Mouse (Mus musculus) gastrocnemius, postnatal 14 days (tissue): ENCODE data around the gene Lsp1. TPM values are rescaled to one million over a fixed set of nuclear protein-coding genes. Genes with fewer than 3 reads are reported as not detected.

Experiments
- DNase-seq: peaks from one replicate; pipeline ENCODE4 v3.0.0; 2021; ENCODE audit warnings: mixed read lengths
- intact Hi-C: fragments of 180-260 bp; cut with DNase I; formaldehyde crosslinking; loops from one replicate; pipeline ENCODE4 v1.15.1; 2025; ENCODE audit warnings: low total_unique reads
- total RNA-seq, 2 experiments: library from RNA; stranded (reverse); gene quantifications; 2 replicates each; pipeline ENCODE4 v1.2.3; 2021

Gene Lsp1
- total RNA-seq, 2 experiments from 2014 or later = 22.2 to 35.0 TPM

GRCm38 (mm10) chr7:142493535-142493934, 32.9 kb downstream of the Lsp1 start:
- intact Hi-C loops = no loop called here
- no peak for DNase-seq

- intact Hi-C loops = loop anchor here (5.0 kb wide), 1 partner anchor 54 kb away; the partner anchor contains the start of gene Tnni2
- DNase-seq = peak; percentile 77
Observed at GRCm38 (mm10) chr7:142496158-142496557, 35.5 kb downstream of the Lsp1 start.

- intact Hi-C loops = loop anchor here (5.0 kb wide), 1 partner anchor 54 kb away; the partner anchor contains the start of gene Tnni2
Observed at GRCm38 (mm10) chr7:142496800-142497199, 36.2 kb downstream of the Lsp1 start.

GRCm38 (mm10) chr7:142497775-142498174, 37.2 kb downstream of the Lsp1 start:
- intact Hi-C loops = loop anchor here (5.0 kb wide), 1 partner anchor 55 kb away; the partner anchor contains the start of gene Tnni2
- peak; percentile 60 for DNase-seq

More at GRCm38 (mm10) chr7:142496800-142497199, 36.2 kb downstream of the Lsp1 start:
- no peak for DNase-seq

- DNase-seq = peak; percentile 70
- intact Hi-C loops = loop anchor here (5.0 kb wide), 1 partner anchor 56 kb away; the partner anchor contains the start of gene Tnni2
Observed at GRCm38 (mm10) chr7:142498575-142498974, 38.0 kb downstream of the Lsp1 start, which contains the start of gene Tnnt3. Tnnt3 (plus strand) TSS chr7:142498836.

- intact Hi-C loops = loop anchor here (5.0 kb wide), 1 partner anchor 57 kb away; the partner anchor contains the start of gene Tnni2
- DNase-seq = no peak
Observed at GRCm38 (mm10) chr7:142499010-142499721, 38.6 kb downstream of the Lsp1 start.

- intact Hi-C loops = no loop called here
- peak; percentile 75 for DNase-seq
Observed at GRCm38 (mm10) chr7:142500032-142500431, 39.4 kb downstream of the Lsp1 start.

- DNase-seq = no peak
- intact Hi-C loops = no loop called here
Observed at GRCm38 (mm10) chr7:142503206-142503605, 42.6 kb downstream of the Lsp1 start.

- intact Hi-C loops = no loop called here
- DNase-seq = peak; percentile 51
Observed at GRCm38 (mm10) chr7:142505942-142506341, 45.3 kb downstream of the Lsp1 start.

GRCm38 (mm10) chr7:142506501-142506900, 45.9 kb downstream of the Lsp1 start:
- intact Hi-C loops = no loop called here
- DNase-seq = no peak

- DNase-seq = no peak
- intact Hi-C loops = no loop called here
Observed at GRCm38 (mm10) chr7:142507453-142507852, 46.8 kb downstream of the Lsp1 start.

- peak; percentile 30 for DNase-seq
- intact Hi-C loops = no loop called here
Observed at GRCm38 (mm10) chr7:142509518-142509917, 48.9 kb downstream of the Lsp1 start.

- intact Hi-C loops = no loop called here
- peak; percentile 59 for DNase-seq
Observed at GRCm38 (mm10) chr7:142510021-142510777, 49.6 kb downstream of the Lsp1 start.

- intact Hi-C loops = no loop called here
- DNase-seq = no peak
Observed at GRCm38 (mm10) chr7:142514048-142514447, 53.4 kb downstream of the Lsp1 start.

- DNase-seq = peak; percentile 38
- intact Hi-C loops = no loop called here
Observed at GRCm38 (mm10) chr7:142516221-142516978, 55.8 kb downstream of the Lsp1 start.

GRCm38 (mm10) chr7:142517531-142517930, 56.9 kb downstream of the Lsp1 start:
- intact Hi-C loops = no loop called here
- no peak for DNase-seq

GRCm38 (mm10) chr7:142520331-142520730, 59.7 kb downstream of the Lsp1 start:
- intact Hi-C loops = no loop called here
- DNase-seq = no peak

- DNase-seq = peak; percentile 65
Observed at GRCm38 (mm10) chr7:142522352-142522751, 61.7 kb downstream of the Lsp1 start.

GRCm38 (mm10) chr7:142523200-142523990, 62.8 kb downstream of the Lsp1 start:
- intact Hi-C loops = no loop called here

More at GRCm38 (mm10) chr7:142522352-142522751, 61.7 kb downstream of the Lsp1 start:
- intact Hi-C loops = no loop called here

More at GRCm38 (mm10) chr7:142523200-142523990, 62.8 kb downstream of the Lsp1 start:
- DNase-seq = no peak
